Mouse (Mus musculus): Measurements from ENCODE around the gene Rex1bd.

DNA sequence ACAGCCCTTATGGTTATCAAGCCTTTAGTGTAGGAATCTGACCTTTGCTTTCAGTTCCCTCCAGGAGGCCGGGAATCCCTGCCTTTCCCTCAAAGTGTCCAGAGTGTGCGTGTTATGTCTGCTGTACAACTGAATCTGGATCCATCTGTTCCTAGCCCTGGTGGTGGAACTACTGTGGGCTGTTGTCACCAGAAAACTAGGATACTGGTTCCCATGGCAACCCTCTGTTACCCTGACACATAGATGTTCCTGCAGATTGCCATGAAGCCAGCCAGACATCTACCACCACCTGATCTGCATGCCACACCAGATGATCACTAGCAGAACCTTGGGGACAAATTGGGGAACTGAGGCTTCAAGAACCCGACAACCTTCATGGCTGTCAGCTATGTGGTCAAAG is 24.6 kb downstream of the Rex1bd start:
- TF ChIP-seq CTCF (IDR thresholded peaks at IDR 0.05; ENCODE audit: borderline replicate concordance, insufficient read depth, low read depth, low read length) (no peak), POLR2A (IDR thresholded peaks at IDR 0.05; ENCODE audit: borderline replicate concordance, insufficient read depth, low read length) (no peak)
